Mouse (Mus musculus) T-cell, adult 2 months (primary cell): ENCODE measurements around the gene Stac.

ENCODE experiments used
- DNase-seq: peaks from one replicate; pipeline ENCODE4 v3.0.0; 2022; ENCODE audit warnings: low spot score

The Stac gene

GRCm38 (mm10) chr9:111514586-111515473, 175.3 kb downstream of the Stac start:
- no peak for DNase-seq
